Mouse (Mus musculus): ENCODE measurements around the gene Tnfrsf19. TPM values are rescaled to one million over a fixed set of nuclear protein-coding genes. Genes with fewer than 3 reads are reported as not detected.
A peak's percentile ranks its signal among the peaks of the same experiment; 100 is the strongest.

Tnfrsf19 gene
- polyA plus RNA-seq, 1 experiment from 2014 or later = 14.7 TPM

DNA sequence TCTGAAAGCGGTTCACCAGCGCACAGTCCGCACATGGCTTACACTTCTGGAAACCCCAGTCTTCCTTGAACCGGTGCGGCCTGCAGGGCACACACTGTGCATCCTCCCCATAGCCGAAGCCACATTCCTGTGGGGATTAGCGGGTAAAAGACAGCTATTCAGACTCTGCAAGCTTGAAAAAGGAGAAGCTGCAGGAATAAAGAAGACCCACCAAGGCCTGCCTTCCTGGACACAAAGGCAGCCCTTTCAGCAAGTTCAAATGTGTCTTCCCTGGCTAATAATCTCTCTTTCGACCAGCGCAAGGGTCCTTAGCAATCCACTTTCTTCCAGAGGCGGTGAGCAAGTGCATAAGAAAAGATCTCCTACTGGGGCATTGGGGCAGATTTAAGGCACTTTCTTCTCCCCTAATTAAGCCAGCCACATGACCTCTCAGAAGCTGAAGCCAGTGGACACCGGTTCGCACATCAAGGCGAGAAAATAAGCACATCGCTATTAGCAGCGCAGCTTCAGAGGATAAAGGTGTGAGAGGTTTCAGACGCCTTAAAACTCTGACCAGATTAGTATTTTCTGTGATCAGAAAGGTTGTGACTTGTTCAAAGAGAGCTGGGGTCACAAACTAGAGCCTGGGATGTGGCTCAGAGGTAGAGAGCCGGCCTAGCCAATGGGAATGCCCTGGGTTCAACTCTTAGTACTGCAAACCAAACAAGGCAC, 41.0 kb downstream of the Tnfrsf19 start:
- no peak overlapping the region for H3K27ac ChIP-seq (ENCODE audit: low read length)
- H3K4me3 ChIP-seq (ENCODE audit: low read length) = no peak overlapping the region
- no peak overlapping the region for H3K4me2 ChIP-seq (ENCODE audit: low read depth, low read length)
- no peak overlapping the region for H3K9ac ChIP-seq (ENCODE audit: low read length)
- ATAC-seq (replicated peaks; ENCODE audit: extremely low read depth, insufficient read depth, low FRiP score) = no peak
- 64% methylated on average over 17 of the region's 17 CpGs for WGBS
- no peaks in the 10 kb centered on the region for H3K9me3 ChIP-seq (replicated peaks; ENCODE audit: control insufficient read depth, low read length)
- H3K27me3 ChIP-seq (ENCODE audit: control insufficient read depth, insufficient read depth, low read length) = no peaks in the 10 kb centered on the region
- peaks cover 2% of the 10 kb centered on the region; the same call in 1 of the 2 replicates for H3K4me1 ChIP-seq (ENCODE audit: control insufficient read depth, insufficient read depth, low read length)
- no peaks in the 10 kb centered on the region for H3K36me3 ChIP-seq (ENCODE audit: control insufficient read depth, insufficient read depth)

- no peaks in the 10 kb centered on the region for H3K36me3 ChIP-seq (ENCODE audit: control insufficient read depth, insufficient read depth)
- H3K27ac ChIP-seq (ENCODE audit: low read length) = no peak overlapping the region
- no peaks in the 10 kb centered on the region for H3K27me3 ChIP-seq (ENCODE audit: control insufficient read depth, insufficient read depth, low read length)
- H3K4me3 ChIP-seq (ENCODE audit: low read length) = no peak overlapping the region
- peaks cover 2% of the 10 kb centered on the region; the same call in 1 of the 2 replicates for H3K4me1 ChIP-seq (ENCODE audit: control insufficient read depth, insufficient read depth, low read length)
- no peak overlapping the region for H3K9ac ChIP-seq (ENCODE audit: low read length)
- ATAC-seq (replicated peaks; ENCODE audit: extremely low read depth, insufficient read depth, low FRiP score) = no peak
- WGBS = 91% methylated on average over 6 of the region's 6 CpGs
- H3K9me3 ChIP-seq (replicated peaks; ENCODE audit: control insufficient read depth, low read length) = no peaks in the 10 kb centered on the region
- no peak overlapping the region for H3K4me2 ChIP-seq (ENCODE audit: low read depth, low read length)
Measured at GRCm38 (mm10) chr14:61003676-61004075, 42.6 kb downstream of the Tnfrsf19 start.

DNA sequence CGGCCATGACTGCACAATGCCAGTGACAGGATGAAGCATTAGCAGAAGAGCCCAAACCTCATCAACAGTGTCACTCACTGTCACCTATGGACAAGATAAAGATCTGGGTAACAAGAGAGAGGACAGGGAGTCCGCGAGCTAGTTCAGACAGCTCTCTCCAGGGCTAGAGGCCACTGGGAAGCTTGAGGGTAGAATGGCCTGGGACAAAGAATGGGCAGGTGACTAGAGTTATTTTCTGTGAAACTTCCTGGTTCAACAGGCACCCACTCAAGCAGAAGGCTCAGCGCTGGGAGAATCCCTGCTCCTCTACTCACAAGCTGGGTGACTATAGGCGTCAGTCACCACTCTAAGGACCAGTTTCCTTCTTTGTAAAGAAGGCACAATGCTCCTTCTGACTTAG, 46.2 kb downstream of the Tnfrsf19 start:
- Histone ChIP-seq H3K9ac (ENCODE audit: low read length) (no peak overlapping the region), H3K4me1 (ENCODE audit: control insufficient read depth, insufficient read depth, low read length) (no peaks in the 10 kb centered on the region), H3K4me2 (ENCODE audit: low read depth, low read length) (no peak overlapping the region), H3K9me3 (replicated peaks; ENCODE audit: control insufficient read depth, low read length) (no peaks in the 10 kb centered on the region), H3K4me3 (ENCODE audit: low read length) (no peak overlapping the region), H3K27ac (ENCODE audit: low read length) (no peak overlapping the region), H3K36me3 (ENCODE audit: control insufficient read depth, insufficient read depth) (no peaks in the 10 kb centered on the region), H3K27me3 (ENCODE audit: control insufficient read depth, insufficient read depth, low read length) (no peaks in the 10 kb centered on the region)
- 83% methylated on average over 5 of the region's 5 CpGs for WGBS
- ATAC-seq (replicated peaks; ENCODE audit: extremely low read depth, insufficient read depth, low FRiP score) = no peak

- no peak for ATAC-seq (replicated peaks; ENCODE audit: extremely low read depth, insufficient read depth, low FRiP score)
- WGBS = 87% methylated on average over 6 of the region's 6 CpGs
- Histone ChIP-seq H3K9me3 (replicated peaks; ENCODE audit: control insufficient read depth, low read length) (no peaks in the 10 kb centered on the region), H3K27me3 (ENCODE audit: control insufficient read depth, insufficient read depth, low read length) (no peaks in the 10 kb centered on the region), H3K9ac (ENCODE audit: low read length) (no peak overlapping the region), H3K27ac (ENCODE audit: low read length) (no peak overlapping the region), H3K4me2 (ENCODE audit: low read depth, low read length) (no peak overlapping the region), H3K36me3 (ENCODE audit: control insufficient read depth, insufficient read depth) (no peaks in the 10 kb centered on the region), H3K4me1 (ENCODE audit: control insufficient read depth, insufficient read depth, low read length) (peaks cover 9% of the 10 kb centered on the region), H3K4me3 (ENCODE audit: low read length) (no peak overlapping the region)
Measured at GRCm38 (mm10) chr14:60996556-60996955, 49.7 kb downstream of the Tnfrsf19 start.

DNA sequence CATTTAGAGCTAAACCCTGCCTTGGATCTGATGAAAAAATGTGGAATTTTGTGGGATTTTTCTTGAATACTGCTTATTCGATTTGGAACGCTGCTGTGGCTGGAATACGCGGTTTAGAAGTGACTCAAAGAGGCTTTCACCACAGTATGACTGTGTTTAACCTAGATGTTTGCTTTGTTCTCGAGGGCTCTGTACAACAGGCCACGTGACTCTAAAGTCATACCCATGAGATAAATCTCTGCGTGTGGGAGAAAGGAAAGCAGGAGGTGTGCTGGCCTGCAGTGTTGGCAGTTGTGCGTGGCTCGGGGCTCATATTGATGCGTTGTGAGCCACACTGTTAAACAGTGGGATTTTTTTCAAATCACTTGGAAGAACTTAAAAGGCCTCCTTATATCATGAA, 52.8 kb downstream of the Tnfrsf19 start:
- Histone ChIP-seq H3K4me3 (ENCODE audit: low read length) (no peak overlapping the region), H3K27ac (ENCODE audit: low read length) (no peak overlapping the region), H3K4me2 (ENCODE audit: low read depth, low read length) (peak overlapping the region; percentile 23; the same call in 1 of the 2 replicates)

GRCm38 (mm10) chr14:60993092-60993491, 53.2 kb downstream of the Tnfrsf19 start:
- no peak overlapping the region for H3K27ac ChIP-seq (ENCODE audit: low read length)
- no peak overlapping the region for H3K9ac ChIP-seq (ENCODE audit: low read length)
- H3K36me3 ChIP-seq (ENCODE audit: control insufficient read depth, insufficient read depth) = no peaks in the 10 kb centered on the region
- ATAC-seq (replicated peaks; ENCODE audit: extremely low read depth, insufficient read depth, low FRiP score) = no peak
- 59% methylated on average over 3 of the region's 3 CpGs for WGBS
- no peaks in the 10 kb centered on the region for H3K9me3 ChIP-seq (replicated peaks; ENCODE audit: control insufficient read depth, low read length)
- no peak overlapping the region; the same call in 1 of the 2 replicates for H3K4me2 ChIP-seq (ENCODE audit: low read depth, low read length)
- no peak overlapping the region for H3K4me3 ChIP-seq (ENCODE audit: low read length)
- peaks cover 19% of the 10 kb centered on the region for H3K4me1 ChIP-seq (ENCODE audit: control insufficient read depth, insufficient read depth, low read length)
- H3K27me3 ChIP-seq (ENCODE audit: control insufficient read depth, insufficient read depth, low read length) = no peaks in the 10 kb centered on the region

More for the DNA sequence above, 52.8 kb downstream of the Tnfrsf19 start:
- no peaks in the 10 kb centered on the region for H3K36me3 ChIP-seq (ENCODE audit: control insufficient read depth, insufficient read depth)
- no peaks in the 10 kb centered on the region for H3K27me3 ChIP-seq (ENCODE audit: control insufficient read depth, insufficient read depth, low read length)
- WGBS = 37% methylated on average over 10 of the region's 10 CpGs
- H3K9me3 ChIP-seq (replicated peaks; ENCODE audit: control insufficient read depth, low read length) = no peaks in the 10 kb centered on the region
- H3K4me1 ChIP-seq (ENCODE audit: control insufficient read depth, insufficient read depth, low read length) = peaks cover 15% of the 10 kb centered on the region
- H3K9ac ChIP-seq (ENCODE audit: low read length) = no peak overlapping the region
- 0 out of 2 replicates have a peak, but pooled peaks have one; percentile 65 for ATAC-seq (replicated peaks; ENCODE audit: extremely low read depth, insufficient read depth, low FRiP score)

GRCm38 (mm10) chr14:60992144-60992543, 54.1 kb downstream of the Tnfrsf19 start:
- H3K4me1 ChIP-seq (ENCODE audit: control insufficient read depth, insufficient read depth, low read length) = peaks cover 27% of the 10 kb centered on the region
- WGBS = 93% methylated on average over 4 of the region's 4 CpGs

DNA sequence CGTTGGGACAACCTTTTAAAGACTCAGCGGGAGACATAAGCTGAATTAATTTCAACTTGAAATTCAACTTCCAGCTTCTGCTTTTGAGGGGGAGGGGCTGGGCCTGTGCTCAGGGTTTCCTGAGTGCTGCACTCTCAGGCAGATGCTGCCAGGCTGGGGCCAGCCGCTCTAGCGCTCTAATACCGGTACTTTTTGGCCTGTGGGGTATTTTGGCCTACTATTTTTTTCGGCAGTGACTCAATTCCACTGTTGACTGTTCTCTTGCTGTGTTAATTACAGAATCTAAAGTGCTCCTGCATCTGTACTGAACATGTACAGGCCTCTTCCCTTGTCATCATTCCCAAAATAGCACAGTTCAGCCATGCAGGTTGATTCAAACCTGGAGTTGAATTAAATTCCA, 58.1 kb downstream of the Tnfrsf19 start:
- 34% methylated on average over 6 of the region's 6 CpGs for whole genome bisulfite sequencing
- Histone ChIP-seq H3K27ac (ENCODE audit: low read length) (peak overlapping the region; percentile 51; the same call in 1 of the 2 replicates), H3K9me3 (replicated peaks; ENCODE audit: control insufficient read depth, low read length) (no peaks in the 10 kb centered on the region), H3K4me1 (ENCODE audit: control insufficient read depth, insufficient read depth, low read length) (peaks cover 21% of the 10 kb centered on the region), H3K9ac (ENCODE audit: low read length) (peak overlapping the region; percentile 9; the same call in 1 of the 2 replicates), H3K27me3 (ENCODE audit: control insufficient read depth, insufficient read depth, low read length) (no peaks in the 10 kb centered on the region), H3K36me3 (ENCODE audit: control insufficient read depth, insufficient read depth) (no peaks in the 10 kb centered on the region), H3K4me2 (ENCODE audit: low read depth, low read length) (no peak overlapping the region), H3K4me3 (ENCODE audit: low read length) (no peak overlapping the region)
- ATAC-seq (replicated peaks; ENCODE audit: extremely low read depth, insufficient read depth, low FRiP score) = no peak

More at GRCm38 (mm10) chr14:60992144-60992543, 54.1 kb downstream of the Tnfrsf19 start:
- Histone ChIP-seq H3K27ac (ENCODE audit: low read length) (no peak overlapping the region), H3K9ac (ENCODE audit: low read length) (no peak overlapping the region), H3K36me3 (ENCODE audit: control insufficient read depth, insufficient read depth) (no peaks in the 10 kb centered on the region), H3K9me3 (replicated peaks; ENCODE audit: control insufficient read depth, low read length) (no peaks in the 10 kb centered on the region), H3K4me3 (ENCODE audit: low read length) (no peak overlapping the region), H3K27me3 (ENCODE audit: control insufficient read depth, insufficient read depth, low read length) (no peaks in the 10 kb centered on the region), H3K4me2 (ENCODE audit: low read depth, low read length) (no peak overlapping the region)
- ATAC-seq (replicated peaks; ENCODE audit: extremely low read depth, insufficient read depth, low FRiP score) = no peak

GRCm38 (mm10) chr14:60986926-60987325, 59.4 kb downstream of the Tnfrsf19 start:
- Histone ChIP-seq H3K9ac (ENCODE audit: low read length) (no peak overlapping the region), H3K27ac (ENCODE audit: low read length) (no peak overlapping the region), H3K36me3 (ENCODE audit: control insufficient read depth, insufficient read depth) (no peaks in the 10 kb centered on the region), H3K9me3 (replicated peaks; ENCODE audit: control insufficient read depth, low read length) (no peaks in the 10 kb centered on the region), H3K4me2 (ENCODE audit: low read depth, low read length) (no peak overlapping the region), H3K4me1 (ENCODE audit: control insufficient read depth, insufficient read depth, low read length) (peaks cover 20% of the 10 kb centered on the region), H3K4me3 (ENCODE audit: low read length) (no peak overlapping the region), H3K27me3 (ENCODE audit: control insufficient read depth, insufficient read depth, low read length) (no peaks in the 10 kb centered on the region)
- WGBS = 73% methylated on average over 5 of the region's 5 CpGs
- ATAC-seq (replicated peaks; ENCODE audit: extremely low read depth, insufficient read depth, low FRiP score) = no peak
